Mouse (Mus musculus): Measurements from ENCODE around the gene Gm28038. TPM values are rescaled to one million over a fixed set of nuclear protein-coding genes. Genes with fewer than 3 reads are reported as not detected.

Gm28038 gene
- polyA plus RNA-seq, 1 experiment from 2014 or later, result not detected

- 88% methylated on average over 15 of the region's 15 CpGs for WGBS
- Histone ChIP-seq H3K27me3 (no peaks in the 10 kb centered on the region), H3K4me2 (no peak overlapping the region), H3K27ac (replicated peaks) (no peak overlapping the region), H3K4me3 (no peak overlapping the region), H3K9ac (no peak overlapping the region), H3K9me3 (no peaks in the 10 kb centered on the region), H3K4me1 (replicated peaks) (peaks cover 43% of the 10 kb centered on the region), H3K36me3 (peaks cover 92% of the 10 kb centered on the region)
- ATAC-seq (ENCODE audit: low read depth), result no peak
Observed at GRCm38 (mm10) chr2:30259131-30260064, 21.4 kb upstream of the Gm28038 start.

- Histone ChIP-seq H3K4me1 (replicated peaks) (peaks cover 61% of the 10 kb centered on the region), H3K4me2 (no peak overlapping the region), H3K36me3 (peaks cover 85% of the 10 kb centered on the region), H3K27ac (replicated peaks) (no peak overlapping the region), H3K27me3 (no peaks in the 10 kb centered on the region), H3K9ac (no peak overlapping the region), H3K4me3 (no peak overlapping the region), H3K9me3 (no peaks in the 10 kb centered on the region)
- WGBS, result 88% methylated on average over 4 of the region's 4 CpGs
- ATAC-seq (ENCODE audit: low read depth), result no peak
Observed at GRCm38 (mm10) chr2:30261064-30261736, 19.6 kb upstream of the Gm28038 start.

GRCm38 (mm10) chr2:30261921-30262839 is 18.7 kb upstream of the Gm28038 start:
- Histone ChIP-seq H3K27me3 (no peaks in the 10 kb centered on the region), H3K36me3 (peaks cover 75% of the 10 kb centered on the region), H3K27ac (replicated peaks) (peak overlapping the region; percentile 54; the same call in 1 of the 2 replicates), H3K9ac (no peak overlapping the region), H3K4me3 (no peak overlapping the region), H3K4me1 (replicated peaks) (peaks cover 70% of the 10 kb centered on the region), H3K4me2 (no peak overlapping the region), H3K9me3 (no peaks in the 10 kb centered on the region)
- WGBS, result 86% methylated on average over 18 of the region's 18 CpGs
- ATAC-seq (ENCODE audit: low read depth), result no peak

- H3K4me3 ChIP-seq, result no peak overlapping the region
- H3K27ac ChIP-seq (replicated peaks), result peak overlapping the region; percentile 47
- peaks cover 68% of the 10 kb centered on the region for H3K36me3 ChIP-seq
- no peak overlapping the region for H3K9ac ChIP-seq
- H3K9me3 ChIP-seq, result no peaks in the 10 kb centered on the region
- ATAC-seq (ENCODE audit: low read depth), result peak; percentile 82
- 55% methylated on average over 4 of the region's 4 CpGs for WGBS
- H3K4me2 ChIP-seq, result no peak overlapping the region
- H3K27me3 ChIP-seq, result no peaks in the 10 kb centered on the region
- peaks cover 70% of the 10 kb centered on the region for H3K4me1 ChIP-seq (replicated peaks)
Observed at GRCm38 (mm10) chr2:30262840-30263441, 17.9 kb upstream of the Gm28038 start.

GRCm38 (mm10) chr2:30263811-30264210 is 17.0 kb upstream of the Gm28038 start:
- peaks cover 59% of the 10 kb centered on the region for H3K36me3 ChIP-seq

GRCm38 (mm10) chr2:30264671-30265519 is 15.9 kb upstream of the Gm28038 start:
- H3K27me3 ChIP-seq, result no peaks in the 10 kb centered on the region
- no peak for ATAC-seq (ENCODE audit: low read depth)
- peaks cover 54% of the 10 kb centered on the region for H3K4me1 ChIP-seq (replicated peaks)
- no peak overlapping the region for H3K4me2 ChIP-seq
- WGBS, result 75% methylated on average over 7 of the region's 7 CpGs
- no peak overlapping the region for H3K4me3 ChIP-seq
- H3K9me3 ChIP-seq, result no peaks in the 10 kb centered on the region
- H3K9ac ChIP-seq, result 0 out of 2 replicates have a peak overlapping the region, but pooled peaks have one; percentile 22
- peak overlapping the region; percentile 80 for H3K27ac ChIP-seq (replicated peaks)
- H3K36me3 ChIP-seq, result peaks cover 49% of the 10 kb centered on the region

More at GRCm38 (mm10) chr2:30263811-30264210, 17.0 kb upstream of the Gm28038 start:
- H3K9ac ChIP-seq, result no peak overlapping the region
- H3K27ac ChIP-seq (replicated peaks), result peak overlapping the region; percentile 47; the same call in 1 of the 2 replicates
- no peak overlapping the region for H3K4me2 ChIP-seq
- no peak for ATAC-seq (ENCODE audit: low read depth)
- no peaks in the 10 kb centered on the region for H3K9me3 ChIP-seq
- no peak overlapping the region for H3K4me3 ChIP-seq
- 95% methylated on average over 6 of the region's 6 CpGs for WGBS
- H3K4me1 ChIP-seq (replicated peaks), result peaks cover 65% of the 10 kb centered on the region
- no peaks in the 10 kb centered on the region for H3K27me3 ChIP-seq

- peak within 1 kb of the TSS; percentile 80 for H3K27ac ChIP-seq (replicated peaks)
- 48% methylated on average over 5 of the region's 5 CpGs for WGBS
- no peak within 1 kb of the TSS for H3K4me3 ChIP-seq
- ATAC-seq (ENCODE audit: low read depth), result no peak; the same call in 1 of the 2 replicates
- H3K27me3 ChIP-seq, result no peaks in the 10 kb centered on the region
- peaks cover 41% of the 10 kb centered on the region for H3K36me3 ChIP-seq
- H3K9ac ChIP-seq, result peak within 1 kb of the TSS; percentile 41
- no peak within 1 kb of the TSS for H3K4me2 ChIP-seq
- H3K4me1 ChIP-seq (replicated peaks), result peaks cover 53% of the 10 kb centered on the region
- no peaks in the 10 kb centered on the region for H3K9me3 ChIP-seq
Observed at GRCm38 (mm10) chr2:30265767-30266253, 15.0 kb upstream of the Gm28038 start, which contains the start of gene Phyhd1. Gene Phyhd1, plus strand, starts transcription at chr2:30266203.

GRCm38 (mm10) chr2:30266392-30266941 is 14.4 kb upstream of the Gm28038 start:
- H3K27me3 ChIP-seq, result no peaks in the 10 kb centered on the region
- 32% methylated on average over 4 of the region's 4 CpGs for WGBS
- peak overlapping the region; percentile 80 for H3K27ac ChIP-seq (replicated peaks)
- H3K4me3 ChIP-seq, result no peak overlapping the region
- H3K4me1 ChIP-seq (replicated peaks), result peaks cover 53% of the 10 kb centered on the region
- H3K36me3 ChIP-seq, result peaks cover 35% of the 10 kb centered on the region
- ATAC-seq (ENCODE audit: low read depth), result no peak
- H3K9ac ChIP-seq, result no peak overlapping the region
- H3K9me3 ChIP-seq, result no peaks in the 10 kb centered on the region
- H3K4me2 ChIP-seq, result no peak overlapping the region

GRCm38 (mm10) chr2:30267466-30267865 is 13.4 kb upstream of the Gm28038 start:
- no peak for ATAC-seq (ENCODE audit: low read depth)
- 100% methylated on average over 2 of the region's 2 CpGs for WGBS
- peaks cover 30% of the 10 kb centered on the region for H3K36me3 ChIP-seq

GRCm38 (mm10) chr2:30268371-30268770 is 12.5 kb upstream of the Gm28038 start:
- Histone ChIP-seq H3K9me3 (no peaks in the 10 kb centered on the region), H3K4me1 (replicated peaks) (peaks cover 37% of the 10 kb centered on the region), H3K4me3 (no peak overlapping the region), H3K9ac (no peak overlapping the region), H3K36me3 (peaks cover 23% of the 10 kb centered on the region), H3K4me2 (no peak overlapping the region), H3K27ac (replicated peaks) (no peak overlapping the region), H3K27me3 (no peaks in the 10 kb centered on the region)
- 62% methylated on average over 4 of the region's 4 CpGs for WGBS
- no peak for ATAC-seq (ENCODE audit: low read depth)

More at GRCm38 (mm10) chr2:30267466-30267865, 13.4 kb upstream of the Gm28038 start:
- H3K9me3 ChIP-seq, result no peaks in the 10 kb centered on the region
- H3K4me2 ChIP-seq, result no peak overlapping the region
- H3K4me1 ChIP-seq (replicated peaks), result peaks cover 45% of the 10 kb centered on the region
- no peak overlapping the region for H3K4me3 ChIP-seq
- no peaks in the 10 kb centered on the region for H3K27me3 ChIP-seq
- no peak overlapping the region for H3K27ac ChIP-seq (replicated peaks)
- H3K9ac ChIP-seq, result no peak overlapping the region
